Mouse (Mus musculus) neural tube, embryonic 12.5 days (tissue): ENCODE results near the gene Gm43552. TPM values are rescaled to one million over a fixed set of nuclear protein-coding genes. Genes with fewer than 3 reads are reported as not detected.
"Not testable (repeated sequence)": the region's sequence is repeated elsewhere in the genome, so short reads cannot be mapped to it uniquely, and the experiment has no call there.

Source experiments
- ATAC-seq: fragments of 200-750 bp; cut with Nextera tagmentation; 2 replicates; pipeline ENCODE4 v1.8.0; 2017; ENCODE audit warnings: low read depth, mild to moderate bottlenecking, moderate TSS enrichment, moderate library complexity; ENCODE audit not compliant: low FRiP score
- H3K27ac ChIP-seq: fragments of 300-500 bp; sonication (generic); 2 replicates; pipeline ENCODE4 v1.5.1; 2016
- H3K27me3 ChIP-seq: fragments of 300-500 bp; sonication (generic); replicated peaks from 2 replicates; pipeline ENCODE4 v1.6.1; 2016; ENCODE audit warnings: mild to moderate bottlenecking
- H3K36me3 ChIP-seq: fragments of 300-500 bp; sonication (generic); 2 replicates; pipeline ENCODE4 v1.6.1; 2016; ENCODE audit warnings: mild to moderate bottlenecking
- H3K4me1 ChIP-seq: fragments of 300-500 bp; sonication (generic); 2 replicates; pipeline ENCODE4 v1.6.1; 2016
- H3K4me2 ChIP-seq: fragments of 300-500 bp; sonication (generic); replicated peaks from 2 replicates; pipeline ENCODE4 v1.6.1; 2016; ENCODE audit warnings: mild to moderate bottlenecking
- H3K4me3 ChIP-seq: fragments of 300-500 bp; sonication (generic); 2 replicates; pipeline ENCODE4 v1.5.1; 2016
- H3K9ac ChIP-seq: fragments of 300-500 bp; sonication (generic); 2 replicates; pipeline ENCODE4 v1.6.1; 2016; ENCODE audit warnings: mild to moderate bottlenecking
- H3K9me3 ChIP-seq: fragments of 300-500 bp; sonication (generic); 2 replicates; pipeline ENCODE4 v1.6.1; 2016; ENCODE audit warnings: mild to moderate bottlenecking
- WGBS: fragments of 180-500 bp; shearing (Covaris S2); methylation state at CpG from one replicate; pipeline ENCODE4 v1.1.7; 2016; 5-methylcytosine and 5-hydroxymethylcytosine counted together
- polyA plus RNA-seq: library from polyadenylated mRNA; unstranded; fragments of >200 nt; fragmentation: Nextera tagmentation; extraction: Ambion mirVana; gene quantifications from 2 replicates; pipeline ENCODE4 v1.2.1, GENCODE M21; 2016

Gene Gm43552
- polyA plus RNA-seq, 1 experiment from 2014 or later = not detected

GRCm38 (mm10) chr5:65487381-65487780 is 5.3 kb downstream of the Gm43552 start:
- ATAC-seq = no peak
- Histone ChIP-seq H3K9me3 (no peaks in the 10 kb centered on the region), H3K9ac (no peak overlapping the region), H3K27ac (no peak overlapping the region), H3K4me3 (no peak overlapping the region), H3K27me3 (no peaks in the 10 kb centered on the region), H3K36me3 (no peaks in the 10 kb centered on the region), H3K4me2 (no peak overlapping the region), H3K4me1 (peaks cover 6% of the 10 kb centered on the region)
- 88% methylated on average over 10 of the region's 10 CpGs for WGBS

- H3K36me3 ChIP-seq = no peaks in the 10 kb centered on the region
- H3K4me1 ChIP-seq = peaks cover 2% of the 10 kb centered on the region
- H3K9me3 ChIP-seq = no peaks in the 10 kb centered on the region
- no peak overlapping the region for H3K4me2 ChIP-seq
- ATAC-seq = no peak
- WGBS = 84% methylated on average over 2 of the region's 2 CpGs
- H3K9ac ChIP-seq = no peak overlapping the region
- H3K4me3 ChIP-seq = no peak overlapping the region
- no peaks in the 10 kb centered on the region for H3K27me3 ChIP-seq
- no peak overlapping the region for H3K27ac ChIP-seq
These were observed 6.1 kb downstream of the Gm43552 start for GRCm38 (mm10) chr5:65486514-65486913.

- no peaks in the 10 kb centered on the region for H3K4me1 ChIP-seq
- no peak overlapping the region for H3K9ac ChIP-seq
- no peak overlapping the region for H3K27ac ChIP-seq
- no peak overlapping the region for H3K4me3 ChIP-seq
- H3K27me3 ChIP-seq = no peaks in the 10 kb centered on the region
- WGBS = 86% methylated on average over 4 of the region's 4 CpGs
- no peak overlapping the region for H3K4me2 ChIP-seq
- no peak for ATAC-seq
- no peaks in the 10 kb centered on the region for H3K36me3 ChIP-seq
- H3K9me3 ChIP-seq = no peaks in the 10 kb centered on the region
These were observed 9.6 kb downstream of the Gm43552 start for GRCm38 (mm10) chr5:65482996-65483395.

- H3K4me1 ChIP-seq = no peaks in the 10 kb centered on the region
- H3K9ac ChIP-seq = no peak overlapping the region
- no peaks in the 10 kb centered on the region for H3K27me3 ChIP-seq
- no peak overlapping the region for H3K4me3 ChIP-seq
- no peaks in the 10 kb centered on the region for H3K9me3 ChIP-seq
- 86% methylated on average over 4 of the region's 4 CpGs for WGBS
- ATAC-seq = no peak
- H3K27ac ChIP-seq = no peak overlapping the region
- H3K36me3 ChIP-seq = no peaks in the 10 kb centered on the region
- H3K4me2 ChIP-seq = no peak overlapping the region
These were observed 12.1 kb downstream of the Gm43552 start for GRCm38 (mm10) chr5:65480511-65480910.

- Histone ChIP-seq H3K9me3 (no peaks in the 10 kb centered on the region), H3K27ac (no peak overlapping the region), H3K27me3 (no peaks in the 10 kb centered on the region), H3K4me1 (no peaks in the 10 kb centered on the region), H3K9ac (no peak overlapping the region), H3K4me2 (no peak overlapping the region), H3K36me3 (no peaks in the 10 kb centered on the region), H3K4me3 (no peak overlapping the region)
- 89% methylated on average over 9 of the region's 9 CpGs for WGBS
- no peak for ATAC-seq
These were observed 12.8 kb downstream of the Gm43552 start for GRCm38 (mm10) chr5:65479681-65480445.

GRCm38 (mm10) chr5:65478224-65478623 is 14.4 kb downstream of the Gm43552 start:
- Histone ChIP-seq H3K27ac (no peak overlapping the region), H3K9me3 (no peaks in the 10 kb centered on the region), H3K4me1 (no peaks in the 10 kb centered on the region), H3K9ac (no peak overlapping the region), H3K36me3 (no peaks in the 10 kb centered on the region), H3K27me3 (no peaks in the 10 kb centered on the region), H3K4me2 (no peak overlapping the region), H3K4me3 (no peak overlapping the region)
- 73% methylated on average over 4 of the region's 4 CpGs for WGBS
- no peak for ATAC-seq

- not testable (repeated sequence) for ATAC-seq, H3K4me2 ChIP-seq, H3K9me3 ChIP-seq, H3K4me1 ChIP-seq, H3K27ac ChIP-seq, H3K27me3 ChIP-seq, H3K4me3 ChIP-seq, H3K9ac ChIP-seq, H3K36me3 ChIP-seq
- WGBS = 96% methylated on average over 4 of the region's 4 CpGs
These were observed 15.9 kb downstream of the Gm43552 start for GRCm38 (mm10) chr5:65476739-65477138.

- no peaks in the 10 kb centered on the region for H3K27me3 ChIP-seq
- H3K9me3 ChIP-seq = no peaks in the 10 kb centered on the region
- no peaks in the 10 kb centered on the region for H3K36me3 ChIP-seq
- H3K4me1 ChIP-seq = no peaks in the 10 kb centered on the region
- H3K27ac ChIP-seq = no peak overlapping the region
- H3K4me2 ChIP-seq = no peak overlapping the region
- WGBS = 75% methylated on average over 2 of the region's 2 CpGs
- no peak for ATAC-seq
- no peak overlapping the region for H3K9ac ChIP-seq
- no peak overlapping the region for H3K4me3 ChIP-seq
These were observed 16.8 kb downstream of the Gm43552 start for GRCm38 (mm10) chr5:65475806-65476205.

GRCm38 (mm10) chr5:65469766-65470165 is 22.9 kb downstream of the Gm43552 start:
- H3K4me2 ChIP-seq = no peak overlapping the region
- H3K9ac ChIP-seq = no peak overlapping the region
- H3K4me1 ChIP-seq = no peaks in the 10 kb centered on the region
- no peaks in the 10 kb centered on the region for H3K27me3 ChIP-seq
- no peaks in the 10 kb centered on the region for H3K9me3 ChIP-seq
- H3K36me3 ChIP-seq = peaks cover 27% of the 10 kb centered on the region
- WGBS = 91% methylated on average over 6 of the region's 6 CpGs
- no peak overlapping the region for H3K27ac ChIP-seq
- ATAC-seq = no peak
- no peak overlapping the region for H3K4me3 ChIP-seq

GRCm38 (mm10) chr5:65466911-65467310 is 25.7 kb downstream of the Gm43552 start:
- H3K4me1 ChIP-seq = no peaks in the 10 kb centered on the region
- H3K27ac ChIP-seq = no peak overlapping the region
- ATAC-seq = no peak
- peaks cover 27% of the 10 kb centered on the region for H3K36me3 ChIP-seq
- no peak overlapping the region for H3K4me3 ChIP-seq
- H3K27me3 ChIP-seq = no peaks in the 10 kb centered on the region
- WGBS = 84% methylated on average over 3 of the region's 3 CpGs
- H3K9me3 ChIP-seq = no peaks in the 10 kb centered on the region
- H3K9ac ChIP-seq = no peak overlapping the region
- no peak overlapping the region for H3K4me2 ChIP-seq

GRCm38 (mm10) chr5:65460361-65460760 is 32.3 kb downstream of the Gm43552 start:
- Histone ChIP-seq H3K4me3 (no peak overlapping the region), H3K27me3 (no peaks in the 10 kb centered on the region), H3K4me2 (no peak overlapping the region), H3K36me3 (peaks cover 12% of the 10 kb centered on the region), H3K9me3 (no peaks in the 10 kb centered on the region), H3K27ac (no peak overlapping the region), H3K9ac (no peak overlapping the region), H3K4me1 (no peaks in the 10 kb centered on the region)
- ATAC-seq = no peak
- 91% methylated on average over 14 of the region's 14 CpGs for WGBS

GRCm38 (mm10) chr5:65459454-65459853 is 33.2 kb downstream of the Gm43552 start:
- Histone ChIP-seq H3K27ac (no peak overlapping the region), H3K4me1 (no peaks in the 10 kb centered on the region), H3K27me3 (no peaks in the 10 kb centered on the region), H3K9me3 (no peaks in the 10 kb centered on the region), H3K4me3 (no peak overlapping the region), H3K4me2 (no peak overlapping the region), H3K9ac (no peak overlapping the region), H3K36me3 (peaks cover 10% of the 10 kb centered on the region)
- 97% methylated on average over 3 of the region's 3 CpGs for WGBS
- no peak for ATAC-seq

GRCm38 (mm10) chr5:65457846-65458245 is 34.8 kb downstream of the Gm43552 start:
- ATAC-seq = no peak
- Histone ChIP-seq H3K9ac (no peak overlapping the region), H3K36me3 (peaks cover 10% of the 10 kb centered on the region), H3K4me1 (no peaks in the 10 kb centered on the region), H3K4me2 (no peak overlapping the region), H3K9me3 (no peaks in the 10 kb centered on the region), H3K27ac (no peak overlapping the region), H3K4me3 (no peak overlapping the region), H3K27me3 (no peaks in the 10 kb centered on the region)
- 77% methylated on average over 5 of the region's 5 CpGs for WGBS
